Mouse (Mus musculus) natural killer cell, adult 2 months (primary cell): ENCODE measurements around the gene Pold4.

ENCODE experiments used
- DNase-seq, 2 experiments: peaks; one replicate each; pipeline ENCODE4 v3.0.0; 2022; ENCODE audit warnings: low spot score in 2 of 2

Pold4 gene

GRCm38 (mm10) chr19:4203604-4204326 is 27.9 kb upstream of the Pold4 start:
- no peak for DNase-seq

DNA sequence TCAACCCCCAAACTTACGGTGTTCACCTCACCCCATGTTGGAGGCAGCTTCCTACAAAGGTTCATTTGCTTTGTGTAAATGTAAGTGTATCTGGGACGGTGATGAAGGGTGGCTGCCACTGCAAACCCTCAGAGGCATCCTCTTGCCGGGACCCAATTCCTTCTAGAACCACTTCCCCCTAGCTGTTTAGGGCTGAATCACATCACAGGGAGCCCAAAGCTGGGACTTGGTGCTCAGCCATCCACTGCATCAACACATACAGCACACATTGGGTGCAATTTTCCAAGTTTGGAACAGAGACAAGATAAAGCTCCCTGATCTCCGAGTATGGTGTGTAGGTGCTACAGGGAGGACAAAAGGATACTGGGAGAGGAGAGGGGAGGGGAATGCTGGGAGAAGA is 26.8 kb upstream of the Pold4 start:
- DNase-seq: no peak

GRCm38 (mm10) chr19:4206971-4207370 is 24.7 kb upstream of the Pold4 start:
- peak; percentile 65 to 74 for DNase-seq

DNA sequence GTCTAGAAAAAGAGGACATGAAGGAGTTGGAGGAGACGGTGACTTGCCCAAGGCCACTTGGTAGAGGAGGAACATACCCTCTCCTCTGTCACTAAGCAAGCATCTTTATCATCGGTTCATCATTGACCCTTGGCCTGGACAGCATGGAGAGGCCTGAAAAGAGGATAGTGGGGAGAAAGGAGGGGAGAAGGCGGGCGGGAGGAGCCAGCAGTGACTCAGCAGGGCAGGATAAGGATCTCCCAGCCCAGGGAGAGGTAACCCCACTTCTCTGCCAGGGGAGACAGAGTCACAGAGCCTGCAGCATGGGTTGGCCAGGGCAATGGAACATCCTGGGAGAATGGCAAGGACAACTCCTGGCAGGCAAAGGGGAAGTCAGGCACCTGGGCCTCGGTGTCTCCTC is 23.1 kb upstream of the Pold4 start:
- DNase-seq: no peak

DNA sequence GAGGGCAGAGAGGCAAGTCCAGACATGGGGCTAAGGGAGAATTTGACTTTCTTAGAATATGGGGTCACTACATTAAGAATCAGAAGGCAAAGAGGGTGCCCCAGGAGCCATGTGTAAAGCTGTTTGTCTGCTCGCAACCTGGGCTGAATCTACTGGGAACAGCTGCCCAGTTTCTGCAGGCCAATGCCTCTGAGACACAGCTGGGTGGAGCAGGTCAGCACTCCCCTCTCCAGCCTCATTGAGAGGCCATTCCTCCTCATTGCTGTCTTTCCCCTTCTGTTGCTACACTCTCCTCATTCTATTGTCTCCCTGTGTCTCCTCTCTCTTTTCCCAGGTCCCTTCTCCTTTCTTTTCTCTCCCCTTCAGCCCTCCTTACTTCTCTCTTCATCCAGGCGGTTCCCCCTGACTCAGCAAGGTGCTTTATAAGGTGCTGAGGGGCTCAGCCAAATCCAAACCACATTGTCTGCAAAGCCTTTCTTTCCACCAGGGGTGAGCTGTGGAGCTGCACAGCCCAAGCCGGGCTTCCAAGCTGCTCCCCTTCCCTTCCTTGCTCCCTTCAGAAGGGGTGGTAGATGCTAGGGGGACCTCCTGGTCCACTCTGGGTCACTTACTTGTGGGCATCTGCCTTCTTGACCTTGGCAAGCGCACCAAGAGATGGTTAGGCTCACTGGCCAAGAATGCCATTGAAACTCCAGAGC is 19.7 kb upstream of the Pold4 start:
- DNase-seq: no peak

GRCm38 (mm10) chr19:4213524-4213974 is 18.1 kb upstream of the Pold4 start:
- DNase-seq: peak in 1 of 2 experiments; percentile 41

- DNase-seq: peak; percentile 87 to 90
Measured at GRCm38 (mm10) chr19:4214071-4214770, 17.5 kb upstream of the Pold4 start, which contains the start of the genes Clcf1 and AC109138.7. Gene Clcf1 (plus strand): TSS chr19:4214238. Gene AC109138.7 (plus strand): TSS chr19:4214357.

DNA sequence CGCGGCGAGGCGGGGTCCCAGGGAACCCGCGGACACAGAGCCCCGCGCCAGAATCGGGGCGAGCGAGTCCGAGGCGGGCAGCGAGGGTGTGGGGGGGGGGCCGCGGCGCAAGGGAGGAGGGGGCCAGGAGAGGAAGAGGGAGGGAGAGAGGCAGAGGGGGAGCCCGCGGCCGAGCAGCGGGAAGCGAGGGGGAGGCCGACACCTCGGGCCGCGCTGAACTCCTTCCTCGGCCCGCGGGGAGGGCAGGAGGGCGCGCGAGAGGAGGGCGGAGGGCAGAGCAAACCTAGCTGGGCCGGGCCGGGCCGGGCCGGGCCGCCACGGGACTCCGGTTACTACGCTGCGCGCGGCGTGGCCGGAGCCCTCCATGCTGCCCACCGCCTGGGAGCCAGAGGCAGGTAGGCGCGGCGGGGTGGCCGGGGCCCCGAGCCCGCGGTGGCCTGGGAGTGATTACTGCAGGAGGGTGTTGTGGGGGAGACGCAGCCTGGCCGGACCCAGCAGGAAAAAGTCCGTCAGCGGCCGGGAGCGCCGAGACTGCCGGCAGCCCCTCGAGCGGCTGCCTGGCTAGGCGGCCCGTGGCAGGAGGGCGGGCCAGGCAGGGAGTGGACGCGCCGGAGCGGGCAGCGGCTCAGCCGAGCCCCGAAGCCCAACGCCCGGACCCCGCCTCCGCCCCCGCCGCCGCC is 16.8 kb upstream of the Pold4 start:
- DNase-seq: peak in 1 of 2 experiments; percentile 46

DNA sequence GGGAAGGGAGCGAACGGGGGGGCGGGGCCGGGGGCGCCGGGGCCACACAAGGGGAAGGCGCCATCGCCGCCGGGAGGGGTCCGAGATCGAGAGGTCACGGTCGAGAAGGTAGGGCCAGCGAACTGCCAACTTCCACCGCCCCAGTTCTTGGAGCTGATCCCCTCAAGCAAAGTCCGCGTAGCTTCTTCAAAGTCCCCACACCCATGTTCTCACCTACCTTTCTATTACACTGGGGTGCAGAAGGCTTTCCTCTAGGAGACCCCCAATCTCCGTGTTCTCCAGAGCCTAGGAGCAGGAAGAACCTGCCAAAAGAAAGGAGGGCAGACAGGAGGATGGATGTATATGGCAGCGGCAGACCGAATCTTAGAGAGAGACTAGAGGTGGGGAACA is 16.3 kb upstream of the Pold4 start:
- no peak for DNase-seq

- DNase-seq: no peak
Measured at GRCm38 (mm10) chr19:4216041-4216685, 15.5 kb upstream of the Pold4 start.

DNA sequence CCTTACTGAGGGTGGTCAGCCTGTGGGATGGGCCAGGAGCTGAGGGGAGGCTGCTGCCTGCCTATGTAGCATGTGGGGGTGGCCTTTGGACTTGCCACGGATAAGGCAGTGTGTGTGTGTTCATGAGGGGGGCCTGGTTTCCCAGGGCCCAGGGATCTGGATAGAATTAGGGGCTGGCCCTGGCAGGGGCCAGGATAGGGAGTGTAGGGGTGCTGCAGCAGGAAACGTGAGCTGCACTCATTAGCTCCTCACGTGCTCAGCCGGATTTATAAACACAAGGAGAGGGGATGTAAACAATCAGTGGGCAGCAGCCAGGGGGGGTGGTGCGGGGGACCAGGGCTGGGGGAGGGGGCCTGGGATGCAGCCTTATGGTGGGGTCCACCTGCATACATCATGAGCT is 14.6 kb upstream of the Pold4 start:
- no peak for DNase-seq

GRCm38 (mm10) chr19:4217855-4218254 is 13.8 kb upstream of the Pold4 start:
- no peak for DNase-seq

- DNase-seq: no peak
Measured at GRCm38 (mm10) chr19:4218293-4218692, 13.4 kb upstream of the Pold4 start.

GRCm38 (mm10) chr19:4218784-4219183 is 12.9 kb upstream of the Pold4 start:
- DNase-seq: peak; percentile 58 to 62

- no peak for DNase-seq
Measured at GRCm38 (mm10) chr19:4219943-4220342, 11.8 kb upstream of the Pold4 start.

GRCm38 (mm10) chr19:4220416-4220815 is 11.3 kb upstream of the Pold4 start:
- no peak for DNase-seq

DNA sequence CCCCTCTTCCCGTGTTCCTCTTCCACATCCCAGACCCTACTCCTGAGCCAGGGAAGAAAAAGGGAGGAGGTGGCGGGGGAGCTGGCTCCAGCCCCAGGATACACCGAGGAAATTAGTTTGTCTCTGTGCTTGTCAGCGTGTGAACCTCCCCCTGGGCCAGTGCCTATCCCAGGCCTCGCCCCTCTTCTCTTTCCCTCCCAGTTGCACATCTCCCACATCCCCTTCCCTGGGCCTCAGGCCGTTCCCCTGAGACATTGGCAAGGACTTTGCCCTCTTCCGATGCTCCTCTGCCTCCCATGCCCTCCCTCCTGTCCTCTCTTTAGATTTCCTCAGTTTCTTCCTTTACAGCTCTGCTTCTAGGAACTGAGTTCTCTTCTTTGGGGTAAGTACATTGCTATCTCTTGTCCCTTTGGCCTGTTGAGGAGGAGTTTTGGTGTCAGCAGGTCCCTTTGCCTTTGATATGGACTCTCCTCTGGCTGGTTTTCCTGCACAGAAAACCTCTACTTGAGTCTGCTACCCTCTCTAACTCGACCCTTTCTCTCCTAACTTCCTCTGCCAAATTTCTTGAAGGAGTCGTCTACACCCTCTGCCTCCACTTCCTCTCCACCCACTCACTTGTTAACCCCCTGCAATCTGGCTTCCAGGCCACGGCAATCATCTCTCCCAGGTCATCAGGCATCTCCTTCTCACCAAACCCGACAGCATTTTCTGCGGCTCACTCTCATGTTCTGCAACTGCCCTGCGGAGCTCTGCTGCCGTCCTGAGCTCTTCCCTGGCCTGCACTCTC is 10.5 kb upstream of the Pold4 start:
- no peak for DNase-seq

- peak; percentile 61 to 73 for DNase-seq
Measured at GRCm38 (mm10) chr19:4222165-4222564, 9.5 kb upstream of the Pold4 start.

GRCm38 (mm10) chr19:4226779-4227178 is 4.9 kb upstream of the Pold4 start:
- DNase-seq: peak; percentile 71 to 74

- DNase-seq: no peak
Measured at GRCm38 (mm10) chr19:4227446-4227845, 4.3 kb upstream of the Pold4 start.
